9 mouse cellular contexts compared by ENCODE assay signal in the genomic region with DNA sequence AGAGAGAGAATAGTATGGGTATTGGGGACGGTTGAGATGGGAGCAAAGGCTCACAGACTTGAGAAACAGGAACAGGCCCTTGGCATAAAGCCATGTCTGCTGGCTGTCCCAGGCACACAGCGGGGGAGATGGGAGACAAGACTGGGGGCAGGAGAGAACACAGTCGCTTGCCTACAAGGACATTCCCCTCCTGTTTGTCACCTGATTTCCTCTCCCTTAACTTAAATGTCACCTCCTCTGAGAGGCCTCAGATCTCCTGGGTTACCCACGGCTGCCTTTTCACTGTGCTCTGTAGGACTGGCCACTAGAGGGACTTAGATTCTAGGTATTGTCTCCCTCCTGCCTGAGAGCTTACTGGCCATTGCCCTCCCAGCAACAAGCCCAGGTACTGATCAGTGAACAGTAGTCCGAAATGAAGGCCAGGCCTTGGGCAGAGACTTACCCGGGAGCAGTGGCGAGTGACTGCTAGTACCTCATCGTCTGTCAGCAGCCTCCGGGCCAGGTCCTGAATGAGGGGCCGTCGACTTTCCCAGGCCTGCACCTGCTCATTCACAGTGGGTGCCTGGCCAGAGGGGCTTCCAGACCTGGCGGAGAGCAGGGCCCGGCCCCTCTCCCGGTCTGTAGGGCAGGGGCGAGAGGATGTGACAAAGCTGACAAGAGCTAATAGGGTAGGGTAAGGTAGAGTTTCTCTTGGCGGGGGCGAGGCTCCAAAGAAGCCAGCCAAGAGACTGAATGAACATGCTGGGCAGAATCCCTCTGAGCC. TPM values are rescaled to one million over a fixed set of nuclear protein-coding genes. Genes with fewer than 3 reads are reported as not detected.
DNase-seq lines count a peak whose midpoint lies in the region; ATAC-seq and TF ChIP-seq lines count a peak whose summit lies in the region.
"Had no signal": no experiment of that assay in that cellular context is flagged by ENCODE, and none has a peak within 500 bp of the region (broad histone marks: within the 10 kb centered on the region; RNA-seq: fewer than 3 reads in every experiment).

No protein-coding gene starts in this region.

- H3K4me2 ChIP-seq in forebrain, embryonic 11.5 days (ENCODE audit: low read depth, low read length, severe bottlenecking), result no peak overlapping the region
- no peak overlapping the region for H3K4me2 ChIP-seq in forebrain, embryonic 16.5 days (ENCODE audit: low read length)
- no peak overlapping the region; the same call in 1 of the 2 replicates for H3K4me2 ChIP-seq in lung, embryonic 14.5 days
- H3K4me2 ChIP-seq: hindbrain, embryonic 15.5 days had no signal

- no peak overlapping the region for H3K4me3 ChIP-seq in forebrain, embryonic 11.5 days (ENCODE audit: low read depth, low read length)
- H3K4me3 ChIP-seq in forebrain, embryonic 16.5 days (replicated peaks; ENCODE audit: low read length), result no peak overlapping the region
- no peak overlapping the region for H3K4me3 ChIP-seq in lung, embryonic 14.5 days (ENCODE audit: low read depth, low read length)
- H3K4me3 ChIP-seq in small intestine, adult 2 months (ENCODE audit: low read depth, low read length), result no peak overlapping the region
- H3K4me3 ChIP-seq: hindbrain, embryonic 15.5 days had no signal

- H3K9me3 ChIP-seq in forebrain, embryonic 11.5 days (ENCODE audit: control insufficient read depth, low read length), result no peaks in the 10 kb centered on the region
- H3K9me3 ChIP-seq in forebrain, embryonic 16.5 days (ENCODE audit: control insufficient read depth, low read length), result no peaks in the 10 kb centered on the region
- H3K9me3 ChIP-seq in lung, embryonic 14.5 days (ENCODE audit: low read depth, low read length), result no peaks in the 10 kb centered on the region
- H3K9me3 ChIP-seq: hindbrain, embryonic 15.5 days had no signal

- peak; percentile 63 for TF ChIP-seq CTCF in lung, embryonic 14.5 days (IDR thresholded peaks at IDR 0.05; ENCODE audit: low read depth)
- peak; percentile 23; the same call in 1 of the 2 replicates for TF ChIP-seq CTCF in small intestine, adult 2 months (IDR thresholded peaks at IDR 0.05; ENCODE audit: extremely low read depth, insufficient read length, insufficient replicate concordance, low read depth, low read length)

- no peak for ATAC-seq in forebrain, embryonic 11.5 days (replicated peaks; ENCODE audit: low FRiP score)
- ATAC-seq in forebrain, embryonic 16.5 days, result no peak
- ATAC-seq in lung, embryonic 14.5 days (ENCODE audit: insufficient read depth), result no peak

- no peak overlapping the region; the same call in 1 of the 2 replicates for H3K9ac ChIP-seq in forebrain, embryonic 11.5 days (ENCODE audit: low read length)
- H3K9ac ChIP-seq in forebrain, embryonic 16.5 days (replicated peaks; ENCODE audit: low read depth, low read length), result no peak overlapping the region
- no peak overlapping the region; the same call in 1 of the 2 replicates for H3K9ac ChIP-seq in lung, embryonic 14.5 days
- H3K9ac ChIP-seq: hindbrain, embryonic 15.5 days had no signal

- H3K4me1 ChIP-seq in forebrain, embryonic 11.5 days (replicated peaks; ENCODE audit: control insufficient read depth, insufficient read depth, low read length), result no peaks in the 10 kb centered on the region
- peaks cover 7% of the 10 kb centered on the region for H3K4me1 ChIP-seq in forebrain, embryonic 16.5 days (replicated peaks; ENCODE audit: control insufficient read depth, insufficient read depth, low read length)
- 0 out of 2 replicates have a peak, but pooled peaks cover 6% of the 10 kb centered on the region for H3K4me1 ChIP-seq in lung, embryonic 14.5 days (ENCODE audit: insufficient read depth)
- peaks cover 15% of the 10 kb centered on the region for H3K4me1 ChIP-seq in small intestine, adult 2 months (ENCODE audit: control insufficient read depth, insufficient read depth, insufficient read length, low read length)

- no peak overlapping the region for H3K27ac ChIP-seq in forebrain, embryonic 11.5 days (ENCODE audit: low read depth, low read length)
- H3K27ac ChIP-seq in forebrain, embryonic 16.5 days (ENCODE audit: low read length), result no peak overlapping the region
- no peak overlapping the region for H3K27ac ChIP-seq in lung, embryonic 14.5 days (ENCODE audit: low read depth)
- no peak overlapping the region for H3K27ac ChIP-seq in small intestine, adult 2 months (ENCODE audit: insufficient read depth, low read depth, low read length)
- H3K27ac ChIP-seq: hindbrain, embryonic 15.5 days had no signal

- peak; percentile 63 for DNase-seq in forebrain, embryonic 11.5 days (ENCODE audit: low spot score)
- peak; percentile 73 for DNase-seq in lung, embryonic 14.5 days
- no peak for DNase-seq in lung, postnatal 25 days (ENCODE audit: low spot score)
- peak; percentile 61 for DNase-seq in brain, adult 2 months (ENCODE audit: low read depth, low spot score)
- no peak for DNase-seq in urinary bladder, postnatal 25 days (ENCODE audit: low spot score)
- DNase-seq in layer of hippocampus, postnatal 10 days (ENCODE audit: low spot score in 2 of 2), result no peak

- H3K36me3 ChIP-seq in forebrain, embryonic 11.5 days (ENCODE audit: control insufficient read depth, insufficient read depth, low read length), result no peaks in the 10 kb centered on the region; the same call in 1 of the 2 replicates
- H3K36me3 ChIP-seq in forebrain, embryonic 16.5 days (ENCODE audit: control insufficient read depth, insufficient read depth), result no peaks in the 10 kb centered on the region
- peaks cover 10% of the 10 kb centered on the region for H3K36me3 ChIP-seq in lung, embryonic 14.5 days (ENCODE audit: insufficient read depth)
- no peaks in the 10 kb centered on the region for H3K36me3 ChIP-seq in small intestine, adult 2 months (ENCODE audit: control insufficient read depth, insufficient read depth, low read length)

- TF ChIP-seq POLR2A in small intestine, adult 2 months (IDR thresholded peaks at IDR 0.05; ENCODE audit: low read depth, low read length), result no peak

- no peaks in the 10 kb centered on the region for H3K27me3 ChIP-seq in forebrain, embryonic 11.5 days (ENCODE audit: control insufficient read depth, insufficient read depth, low read length)
- no peaks in the 10 kb centered on the region for H3K27me3 ChIP-seq in forebrain, embryonic 16.5 days (replicated peaks; ENCODE audit: control insufficient read depth, insufficient read depth, low read length)
- no peaks in the 10 kb centered on the region for H3K27me3 ChIP-seq in lung, embryonic 14.5 days (ENCODE audit: insufficient read depth, low read length)
- no peaks in the 10 kb centered on the region for H3K27me3 ChIP-seq in small intestine, adult 2 months (ENCODE audit: control insufficient read depth, insufficient read depth, low read length)
- H3K27me3 ChIP-seq: hindbrain, embryonic 15.5 days had no signal

- 53% methylated on average over 17 of the region's 17 CpGs for WGBS in forebrain, embryonic 11.5 days
- 43% methylated on average over 16 of the region's 17 CpGs for WGBS in forebrain, embryonic 16.5 days
- WGBS in lung, embryonic 14.5 days, result 51% methylated on average over 17 of the region's 17 CpGs
- 62% methylated on average over 17 of the region's 17 CpGs for WGBS in small intestine, adult 2 months

RNA-seq across cellular contexts. Expression of gene Pdzd7, which starts 12.8 kb away (rescaled TPM):
- polyA plus RNA-seq in forebrain, embryonic 11.5 days (2014; fragmentation: Nextera tagmentation; extraction: Ambion mirVana), result 0.61 and 0.63 TPM in 2 replicates
- 1.9 and 2.7 TPM in 2 replicates for polyA plus RNA-seq in forebrain, embryonic 16.5 days (2015; fragmentation: Nextera tagmentation; extraction: Ambion mirVana)
- 0.39 TPM in 2 replicates for polyA plus RNA-seq in lung, embryonic 14.5 days (2014; fragmentation: Nextera tagmentation; extraction: Ambion mirVana)
- polyA plus RNA-seq in small intestine, adult 2 months (2012; rRNA removed), result 0.29 and 1.2 TPM in 2 replicates
- 1 to 10 TPM; 3.2 to 3.3 TPM for total RNA-seq in layer of hippocampus, postnatal 10 days (2021)

RNA-seq across cellular contexts. Expression of gene Sfxn3, which starts 14.6 kb away (rescaled TPM):
- 15.4 and 18.7 TPM in 2 replicates for polyA plus RNA-seq in forebrain, embryonic 11.5 days (2014; fragmentation: Nextera tagmentation; extraction: Ambion mirVana)
- 69.5 and 80.3 TPM in 2 replicates for polyA plus RNA-seq in forebrain, embryonic 16.5 days (2015; fragmentation: Nextera tagmentation; extraction: Ambion mirVana)
- 18.3 and 19.6 TPM in 2 replicates for polyA plus RNA-seq in lung, embryonic 14.5 days (2014; fragmentation: Nextera tagmentation; extraction: Ambion mirVana)
- 8.8 and 9.5 TPM in 2 replicates for polyA plus RNA-seq in small intestine, adult 2 months (2012; rRNA removed)
- total RNA-seq in layer of hippocampus, postnatal 10 days (2021), result 100 to 1,000 TPM; 103 to 124 TPM

RNA-seq across cellular contexts. Expression of gene Lzts2, which starts 18.5 kb away (rescaled TPM):
- polyA plus RNA-seq in forebrain, embryonic 11.5 days (2014; fragmentation: Nextera tagmentation; extraction: Ambion mirVana), result 52.7 and 56.9 TPM in 2 replicates
- 18.2 and 19.5 TPM in 2 replicates for polyA plus RNA-seq in forebrain, embryonic 16.5 days (2015; fragmentation: Nextera tagmentation; extraction: Ambion mirVana)
- polyA plus RNA-seq in lung, embryonic 14.5 days (2014; fragmentation: Nextera tagmentation; extraction: Ambion mirVana), result 68.5 and 75.4 TPM in 2 replicates
- 40.3 and 50.4 TPM in 2 replicates for polyA plus RNA-seq in small intestine, adult 2 months (2012; rRNA removed)
- total RNA-seq in layer of hippocampus, postnatal 10 days (2021), result 10 to 100 TPM; 21.3 to 23.2 TPM

RNA-seq across cellular contexts. Expression of gene Mrpl43, which starts 26.5 kb away (rescaled TPM):
- polyA plus RNA-seq in forebrain, embryonic 11.5 days (2014; fragmentation: Nextera tagmentation; extraction: Ambion mirVana), result 71.4 and 78.1 TPM in 2 replicates
- polyA plus RNA-seq in forebrain, embryonic 16.5 days (2015; fragmentation: Nextera tagmentation; extraction: Ambion mirVana), result 76.9 and 81.8 TPM in 2 replicates
- polyA plus RNA-seq in lung, embryonic 14.5 days (2014; fragmentation: Nextera tagmentation; extraction: Ambion mirVana), result 61.3 and 63.6 TPM in 2 replicates
- polyA plus RNA-seq in small intestine, adult 2 months (2012; rRNA removed), result 71.9 and 126 TPM in 2 replicates
- total RNA-seq in layer of hippocampus, postnatal 10 days (2021), result 10 to 100 TPM; 45.3 to 48.9 TPM

RNA-seq across cellular contexts. Expression of gene Twnk, which starts 27.3 kb away (rescaled TPM):
- 18.4 and 19.9 TPM in 2 replicates for polyA plus RNA-seq in forebrain, embryonic 11.5 days (2014; fragmentation: Nextera tagmentation; extraction: Ambion mirVana)
- polyA plus RNA-seq in forebrain, embryonic 16.5 days (2015; fragmentation: Nextera tagmentation; extraction: Ambion mirVana), result 24.6 and 25.5 TPM in 2 replicates
- 13.0 and 14.8 TPM in 2 replicates for polyA plus RNA-seq in lung, embryonic 14.5 days (2014; fragmentation: Nextera tagmentation; extraction: Ambion mirVana)
- 4.1 and 5.9 TPM in 2 replicates for polyA plus RNA-seq in small intestine, adult 2 months (2012; rRNA removed)
- total RNA-seq in layer of hippocampus, postnatal 10 days (2021), result 10 to 100 TPM; 14.1 to 15.1 TPM

Comparison
In these comparisons a context has a peak if more than half of its experiments do, and no peak if none do; other contexts are left out.
1. DNase-seq: peak in forebrain, embryonic 11.5 days (single experiment), lung, embryonic 14.5 days (single experiment) and brain, adult 2 months (single experiment); none in lung, postnatal 25 days (single experiment), urinary bladder, postnatal 25 days (single experiment) and layer of hippocampus, postnatal 10 days (0 of 2).